Mouse (Mus musculus): ENCODE measurements around the gene Slc25a33.
"Not testable (repeated sequence)": the region's sequence is repeated elsewhere in the genome, so short reads cannot be mapped to it uniquely, and the experiment has no call there.

The Slc25a33 gene

GRCm38 (mm10) chr4:149774094-149774470 lies at the start of gene Slc25a33:
Slc25a33 (minus strand) TSS chr4:149774277.
- DNase-seq (ENCODE audit: low read depth, low spot score), result peak; percentile 89

- no peak for DNase-seq (ENCODE audit: low read depth, low spot score)
These were observed 48.6 kb upstream of the Slc25a33 start for GRCm38 (mm10) chr4:149822586-149823196.

- peak; percentile 66 for DNase-seq (ENCODE audit: low read depth, low spot score)
These were observed 48.0 kb upstream of the Slc25a33 start for GRCm38 (mm10) chr4:149822126-149822525.

GRCm38 (mm10) chr4:149820569-149820968 lies 46.5 kb upstream of the Slc25a33 start:
- DNase-seq (ENCODE audit: low read depth, low spot score), result no peak

DNA sequence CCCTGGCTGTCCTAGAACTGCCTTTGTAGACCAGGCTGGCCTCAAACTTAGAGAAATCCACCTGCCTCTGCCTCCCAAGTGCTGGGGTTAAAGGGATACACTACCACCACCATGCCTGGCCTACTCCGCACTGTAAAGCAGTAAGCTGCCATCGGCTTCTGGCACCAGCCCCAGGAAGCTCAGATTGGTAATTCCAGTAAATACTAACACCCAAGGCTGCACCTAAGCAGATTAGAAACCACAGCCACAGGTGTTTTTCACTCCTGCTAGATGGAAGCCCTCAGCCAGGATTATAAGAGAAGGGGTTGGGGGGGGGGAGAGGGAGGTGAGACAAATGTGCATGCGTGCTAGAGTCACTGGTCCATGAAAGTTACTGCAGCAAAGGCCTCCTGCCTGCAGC lies 45.1 kb upstream of the Slc25a33 start:
- no peak for DNase-seq (ENCODE audit: low read depth, low spot score)

- no peak for DNase-seq (ENCODE audit: low read depth, low spot score)
These were observed 42.5 kb upstream of the Slc25a33 start for GRCm38 (mm10) chr4:149816598-149816997.

DNA sequence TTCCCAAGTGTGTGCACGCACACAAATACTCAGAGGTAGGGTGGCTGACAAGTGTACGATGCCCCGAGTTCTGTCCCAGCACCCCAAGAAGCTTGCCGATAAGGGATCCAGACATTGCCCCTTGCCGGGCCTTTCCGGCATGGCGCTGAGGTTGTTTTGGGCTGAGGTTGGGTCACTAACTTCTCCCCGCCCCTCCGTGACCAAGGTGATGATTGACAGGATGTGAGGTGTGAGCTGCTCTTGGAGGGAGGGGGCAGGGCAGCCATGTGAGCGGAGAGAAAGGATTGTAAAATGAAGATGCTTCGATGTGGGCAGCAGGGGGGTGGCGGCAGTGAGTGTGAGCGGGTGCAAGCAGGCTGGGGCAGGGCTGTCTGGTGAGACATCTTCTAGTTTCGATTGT lies 41.5 kb upstream of the Slc25a33 start:
- peak; percentile 58 for DNase-seq (ENCODE audit: low read depth, low spot score)

DNA sequence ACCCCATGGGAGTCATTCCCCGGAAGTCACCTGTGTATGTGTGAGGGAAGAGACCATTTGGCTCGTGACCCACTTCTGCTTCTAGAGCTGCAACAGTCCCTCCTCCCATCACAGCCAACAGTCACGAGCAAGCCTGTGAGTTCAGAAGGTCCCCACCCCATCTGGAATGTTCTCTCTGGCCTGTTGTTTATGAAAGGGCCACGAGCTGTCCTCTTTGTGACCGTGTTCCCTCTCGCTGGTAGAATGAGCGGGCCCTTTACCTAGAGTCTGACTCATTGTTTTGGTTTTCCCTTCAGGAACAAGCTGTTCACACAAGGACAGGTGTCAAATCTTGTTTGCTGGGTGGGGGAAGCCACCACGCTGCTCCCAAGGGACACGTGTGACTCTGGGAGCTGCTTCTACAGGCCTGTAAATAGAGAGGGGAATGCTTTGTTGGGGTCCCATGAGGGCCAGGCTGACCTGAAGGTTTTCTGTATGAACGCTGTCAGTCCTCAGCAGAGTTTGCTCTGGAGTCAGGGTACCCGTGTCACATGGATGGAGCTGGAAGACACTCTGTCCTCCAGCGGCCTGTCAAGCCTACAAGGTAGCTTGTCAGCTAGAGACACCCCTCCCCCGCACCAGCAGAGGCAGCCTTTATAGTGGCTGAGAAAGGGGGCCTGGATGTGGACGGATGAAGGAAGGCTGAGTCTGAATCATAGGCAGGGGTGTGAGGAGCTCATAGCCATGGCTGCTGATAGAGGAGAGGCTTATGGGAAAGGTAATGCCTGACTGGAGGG lies 39.5 kb upstream of the Slc25a33 start:
- DNase-seq (ENCODE audit: low read depth, low spot score), result no peak

- DNase-seq (ENCODE audit: low read depth, low spot score), result not testable (repeated sequence)
These were observed 36.3 kb upstream of the Slc25a33 start for GRCm38 (mm10) chr4:149810372-149810771.

DNA sequence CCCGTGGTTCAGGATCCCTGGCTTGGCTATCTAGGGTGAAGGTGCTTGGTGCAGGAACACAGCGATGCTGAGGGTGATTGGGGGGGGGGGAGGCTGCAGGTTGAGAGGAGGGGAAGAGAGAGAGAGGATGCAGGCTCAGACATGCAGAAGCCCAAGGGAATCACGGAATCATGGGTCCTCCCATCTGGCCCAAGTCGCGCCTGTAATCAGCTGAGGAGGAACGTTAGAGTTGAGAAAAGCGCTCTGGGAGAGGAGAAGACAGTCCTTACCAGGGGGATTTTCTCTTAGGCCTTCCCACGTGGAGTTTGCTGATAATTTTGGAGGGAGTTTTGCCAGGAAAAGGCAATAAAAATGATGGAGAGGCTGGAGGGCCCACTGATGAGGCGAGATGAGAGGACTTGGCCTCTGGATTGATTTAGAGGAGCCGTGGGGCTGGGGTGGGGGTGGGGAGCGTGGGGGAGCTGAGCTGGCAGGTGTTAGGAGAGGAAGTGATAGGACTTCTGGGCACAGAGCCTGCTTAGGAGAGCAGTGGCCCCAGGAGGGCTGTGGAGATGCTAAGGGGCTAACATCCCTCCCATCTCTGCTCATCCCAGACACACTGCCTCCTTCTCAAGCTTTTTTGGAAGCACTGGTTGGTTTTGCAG lies 34.6 kb upstream of the Slc25a33 start:
- DNase-seq (ENCODE audit: low read depth, low spot score), result no peak

- no peak for DNase-seq (ENCODE audit: low read depth, low spot score)
These were observed 34.0 kb upstream of the Slc25a33 start for GRCm38 (mm10) chr4:149808060-149808567.

- DNase-seq (ENCODE audit: low read depth, low spot score), result peak; percentile 94
These were observed 32.8 kb upstream of the Slc25a33 start for GRCm38 (mm10) chr4:149806699-149807381.

DNA sequence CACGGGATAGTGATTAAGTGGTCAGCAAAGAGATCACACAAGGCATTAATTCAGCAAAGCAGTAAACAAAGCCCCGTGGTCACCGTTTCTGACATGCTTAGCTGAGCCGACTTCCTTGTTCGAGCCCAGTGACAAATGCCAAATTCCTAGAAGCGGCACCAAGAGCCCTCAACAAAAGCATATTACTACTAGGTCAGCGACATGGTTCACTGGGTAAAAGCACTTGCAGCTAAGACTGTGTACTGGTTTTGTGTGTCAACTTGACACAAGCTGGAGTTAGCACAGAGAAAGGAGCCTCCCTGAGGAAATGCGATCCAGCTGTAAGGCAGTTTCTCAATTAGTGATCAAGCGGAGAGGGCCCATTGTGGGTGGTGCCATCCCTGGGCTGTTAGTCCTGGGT lies 28.2 kb upstream of the Slc25a33 start:
- DNase-seq (ENCODE audit: low read depth, low spot score), result no peak

GRCm38 (mm10) chr4:149800576-149800975 lies 26.5 kb upstream of the Slc25a33 start:
- no peak for DNase-seq (ENCODE audit: low read depth, low spot score)

GRCm38 (mm10) chr4:149800172-149800464 lies 26.0 kb upstream of the Slc25a33 start:
- DNase-seq (ENCODE audit: low read depth, low spot score), result peak; percentile 89

- peak; percentile 51 for DNase-seq (ENCODE audit: low read depth, low spot score)
These were observed 25.5 kb upstream of the Slc25a33 start for GRCm38 (mm10) chr4:149799346-149800171.

DNA sequence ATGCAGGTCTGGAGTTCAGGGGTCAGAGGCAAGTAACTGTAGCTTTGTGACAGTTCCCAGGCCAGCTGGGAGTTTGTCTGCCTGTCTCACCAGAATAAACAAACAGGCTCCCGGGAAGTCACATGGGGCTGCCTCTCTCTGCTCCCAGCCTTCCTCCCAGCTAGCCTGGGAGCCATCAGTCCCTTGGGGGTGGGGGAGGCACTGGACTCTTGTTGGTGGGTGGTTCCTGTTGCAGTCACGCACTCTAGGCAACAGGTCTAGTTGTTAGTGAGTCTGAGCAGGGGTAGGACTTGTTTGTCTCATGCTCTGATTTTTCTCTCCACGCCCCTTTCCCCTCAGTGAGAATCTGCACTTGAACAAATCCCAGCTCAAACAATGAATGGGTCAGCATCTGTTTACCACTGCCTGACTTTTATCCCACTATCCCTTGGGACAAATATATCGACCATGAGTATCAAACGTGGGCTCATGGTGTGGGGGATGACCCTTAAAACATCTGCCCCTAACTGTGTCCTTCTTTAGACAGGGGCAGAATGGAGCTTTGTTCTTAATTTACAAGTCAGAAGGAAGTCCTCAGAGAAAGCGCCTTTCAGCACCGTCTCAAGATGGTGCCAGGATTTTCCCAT lies 24.7 kb upstream of the Slc25a33 start:
- DNase-seq (ENCODE audit: low read depth, low spot score), result peak; percentile 74

- DNase-seq (ENCODE audit: low read depth, low spot score), result no peak
These were observed 24.0 kb upstream of the Slc25a33 start for GRCm38 (mm10) chr4:149798116-149798515.

DNA sequence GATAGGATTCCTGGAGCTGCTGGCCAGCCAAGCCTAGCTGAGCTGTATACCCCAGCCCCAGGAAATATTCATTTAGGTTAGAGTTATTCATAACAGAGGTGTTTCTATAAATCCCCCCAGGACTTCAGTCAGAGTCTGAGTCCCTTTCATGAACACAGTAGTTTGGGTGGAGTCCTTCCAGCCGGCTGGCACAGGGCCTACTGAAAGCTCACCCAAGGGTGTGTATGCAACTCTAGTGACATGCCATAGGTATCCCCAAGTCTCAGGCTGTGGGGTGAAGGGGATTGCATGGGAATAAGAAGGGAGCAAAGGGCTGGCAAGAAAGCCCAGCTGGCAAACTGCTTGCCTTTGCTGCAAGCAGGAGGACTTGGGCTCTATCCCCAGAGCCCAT lies 23.1 kb upstream of the Slc25a33 start:
- DNase-seq (ENCODE audit: low read depth, low spot score), result no peak

DNA sequence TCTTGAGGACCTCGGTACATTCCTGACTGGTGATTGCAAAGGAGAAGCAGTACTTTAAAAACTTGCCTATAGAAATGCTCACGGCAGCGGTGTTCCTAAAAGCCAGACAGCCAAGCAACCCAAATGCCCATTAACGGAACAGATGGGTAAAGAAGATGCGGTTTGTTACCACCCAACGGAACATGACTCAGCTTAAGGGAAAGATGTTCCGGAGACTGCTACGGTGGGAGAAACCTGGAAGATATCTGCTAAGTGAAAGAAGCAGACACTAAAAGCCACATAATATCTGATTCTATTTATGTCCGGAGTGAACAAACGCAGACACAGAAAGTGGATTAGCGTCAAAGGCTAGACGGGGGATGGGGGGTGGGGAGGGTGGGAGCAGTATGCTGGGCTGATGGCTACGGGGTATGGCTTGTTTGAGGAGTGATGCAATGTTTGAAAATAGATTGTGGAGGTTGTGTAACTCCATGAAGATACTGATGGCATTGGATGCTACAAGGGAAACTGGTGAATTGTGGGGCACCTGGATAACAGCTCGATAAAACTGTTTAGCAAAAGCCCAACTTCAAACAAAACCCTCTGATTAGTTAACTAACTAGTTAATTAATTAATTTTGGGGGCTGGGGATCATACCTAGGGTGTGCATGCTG lies 22.6 kb upstream of the Slc25a33 start:
- DNase-seq (ENCODE audit: low read depth, low spot score), result no peak

All from R1 (cell line).